Mouse (Mus musculus): ENCODE results near the gene Eno3. TPM values are rescaled to one million over a fixed set of nuclear protein-coding genes. Genes with fewer than 3 reads are reported as not detected.

Eno3 gene
- polyA plus RNA-seq, 1 experiment from 2014 or later: 12.8 TPM

GRCm38 (mm10) chr11:70683640-70684039 is 26.6 kb downstream of the Eno3 start:
- no peak for ATAC-seq
- no peaks in the 10 kb centered on the region for H3K9me3 ChIP-seq (ENCODE audit: control insufficient read depth, low read length)
- H3K27me3 ChIP-seq (replicated peaks; ENCODE audit: control insufficient read depth, insufficient read depth, low read length): no peaks in the 10 kb centered on the region
- H3K36me3 ChIP-seq (ENCODE audit: control insufficient read depth, insufficient read depth, low read length): peaks cover 3% of the 10 kb centered on the region; the same call in 1 of the 2 replicates
- no peak overlapping the region for H3K4me2 ChIP-seq (ENCODE audit: low read depth, low read length)
- H3K9ac ChIP-seq (ENCODE audit: low read depth, low read length): no peak overlapping the region
- 83% methylated on average over 5 of the region's 5 CpGs for WGBS
- peaks cover 26% of the 10 kb centered on the region for H3K4me1 ChIP-seq (ENCODE audit: control insufficient read depth, insufficient read depth, low read length)
- no peak overlapping the region for H3K27ac ChIP-seq (ENCODE audit: low read length)
- H3K4me3 ChIP-seq (ENCODE audit: low read length): no peak overlapping the region

GRCm38 (mm10) chr11:70686901-70687566 is 30.0 kb downstream of the Eno3 start:
- peak overlapping the region; percentile 90 for H3K4me3 ChIP-seq (ENCODE audit: low read length)
- peak overlapping the region; percentile 92 for H3K4me2 ChIP-seq (ENCODE audit: low read depth, low read length)
- H3K36me3 ChIP-seq (ENCODE audit: control insufficient read depth, insufficient read depth, low read length): 0 out of 2 replicates have a peak, but pooled peaks cover 3% of the 10 kb centered on the region
- H3K9me3 ChIP-seq (ENCODE audit: control insufficient read depth, low read length): no peaks in the 10 kb centered on the region
- peak overlapping the region; percentile 93 for H3K27ac ChIP-seq (ENCODE audit: low read length)
- peak overlapping the region; percentile 93 for H3K9ac ChIP-seq (ENCODE audit: low read depth, low read length)
- WGBS: 3% methylated on average over 16 of the region's 16 CpGs
- no peaks in the 10 kb centered on the region for H3K27me3 ChIP-seq (replicated peaks; ENCODE audit: control insufficient read depth, insufficient read depth, low read length)
- peaks cover 36% of the 10 kb centered on the region for H3K4me1 ChIP-seq (ENCODE audit: control insufficient read depth, insufficient read depth, low read length)
- ATAC-seq: peak; percentile 57

GRCm38 (mm10) chr11:70687601-70688199 is 30.7 kb downstream of the Eno3 start, which contains the start of gene Camta2:
TSS of gene Camta2 (minus strand) at chr11:70688105.
- WGBS: under 1% methylated on average over 47 of the region's 55 CpGs
- H3K4me1 ChIP-seq (ENCODE audit: control insufficient read depth, insufficient read depth, low read length): peaks cover 32% of the 10 kb centered on the region
- peak; percentile 69 for ATAC-seq
- H3K9ac ChIP-seq (ENCODE audit: low read depth, low read length): peak within 1 kb of the TSS; percentile 93
- peak within 1 kb of the TSS; percentile 90 for H3K4me3 ChIP-seq (ENCODE audit: low read length)
- peak within 1 kb of the TSS; percentile 93 for H3K27ac ChIP-seq (ENCODE audit: low read length)
- H3K36me3 ChIP-seq (ENCODE audit: control insufficient read depth, insufficient read depth, low read length): 0 out of 2 replicates have a peak, but pooled peaks cover 3% of the 10 kb centered on the region
- H3K4me2 ChIP-seq (ENCODE audit: low read depth, low read length): peak within 1 kb of the TSS; percentile 92
- H3K27me3 ChIP-seq (replicated peaks; ENCODE audit: control insufficient read depth, insufficient read depth, low read length): no peaks in the 10 kb centered on the region
- H3K9me3 ChIP-seq (ENCODE audit: control insufficient read depth, low read length): no peaks in the 10 kb centered on the region

- Histone ChIP-seq H3K36me3 (ENCODE audit: control insufficient read depth, insufficient read depth, low read length) (no peaks in the 10 kb centered on the region), H3K4me1 (ENCODE audit: control insufficient read depth, insufficient read depth, low read length) (peaks cover 32% of the 10 kb centered on the region), H3K4me2 (ENCODE audit: low read depth, low read length) (peak overlapping the region; percentile 92), H3K27ac (ENCODE audit: low read length) (peak overlapping the region; percentile 93), H3K4me3 (ENCODE audit: low read length) (peak overlapping the region; percentile 90), H3K27me3 (replicated peaks; ENCODE audit: control insufficient read depth, insufficient read depth, low read length) (no peaks in the 10 kb centered on the region), H3K9ac (ENCODE audit: low read depth, low read length) (peak overlapping the region; percentile 93), H3K9me3 (ENCODE audit: control insufficient read depth, low read length) (no peaks in the 10 kb centered on the region)
- 19% methylated on average over 8 of the region's 8 CpGs for WGBS
- no peak for ATAC-seq
Measured at GRCm38 (mm10) chr11:70688372-70688771, 31.4 kb downstream of the Eno3 start.

- ATAC-seq: no peak
- no peaks in the 10 kb centered on the region for H3K9me3 ChIP-seq (ENCODE audit: control insufficient read depth, low read length)
- peaks cover 32% of the 10 kb centered on the region for H3K4me1 ChIP-seq (ENCODE audit: control insufficient read depth, insufficient read depth, low read length)
Measured at GRCm38 (mm10) chr11:70689578-70689977, 32.6 kb downstream of the Eno3 start.

GRCm38 (mm10) chr11:70693504-70693903 is 36.5 kb downstream of the Eno3 start:
- Histone ChIP-seq H3K4me3 (ENCODE audit: low read length) (no peak overlapping the region), H3K4me2 (ENCODE audit: low read depth, low read length) (no peak overlapping the region), H3K27me3 (replicated peaks; ENCODE audit: control insufficient read depth, insufficient read depth, low read length) (no peaks in the 10 kb centered on the region), H3K4me1 (ENCODE audit: control insufficient read depth, insufficient read depth, low read length) (peaks cover 12% of the 10 kb centered on the region), H3K9me3 (ENCODE audit: control insufficient read depth, low read length) (no peaks in the 10 kb centered on the region), H3K27ac (ENCODE audit: low read length) (no peak overlapping the region), H3K9ac (ENCODE audit: low read depth, low read length) (no peak overlapping the region), H3K36me3 (ENCODE audit: control insufficient read depth, insufficient read depth, low read length) (no peaks in the 10 kb centered on the region)
- WGBS: 79% methylated on average over 3 of the region's 3 CpGs
- no peak for ATAC-seq

More at GRCm38 (mm10) chr11:70689578-70689977, 32.6 kb downstream of the Eno3 start:
- Histone ChIP-seq H3K27ac (ENCODE audit: low read length) (no peak overlapping the region), H3K27me3 (replicated peaks; ENCODE audit: control insufficient read depth, insufficient read depth, low read length) (no peaks in the 10 kb centered on the region), H3K9ac (ENCODE audit: low read depth, low read length) (no peak overlapping the region), H3K36me3 (ENCODE audit: control insufficient read depth, insufficient read depth, low read length) (no peaks in the 10 kb centered on the region), H3K4me3 (ENCODE audit: low read length) (no peak overlapping the region), H3K4me2 (ENCODE audit: low read depth, low read length) (no peak overlapping the region)
- WGBS: 37% methylated on average over 4 of the region's 4 CpGs

GRCm38 (mm10) chr11:70697376-70697775 is 40.4 kb downstream of the Eno3 start:
- Histone ChIP-seq H3K4me3 (ENCODE audit: low read length) (no peak overlapping the region), H3K4me1 (ENCODE audit: control insufficient read depth, insufficient read depth, low read length) (peaks cover 14% of the 10 kb centered on the region), H3K9ac (ENCODE audit: low read depth, low read length) (no peak overlapping the region), H3K27ac (ENCODE audit: low read length) (no peak overlapping the region), H3K9me3 (ENCODE audit: control insufficient read depth, low read length) (no peaks in the 10 kb centered on the region), H3K4me2 (ENCODE audit: low read depth, low read length) (no peak overlapping the region), H3K27me3 (replicated peaks; ENCODE audit: control insufficient read depth, insufficient read depth, low read length) (no peaks in the 10 kb centered on the region), H3K36me3 (ENCODE audit: control insufficient read depth, insufficient read depth, low read length) (no peaks in the 10 kb centered on the region)
- no peak for ATAC-seq
- WGBS: 72% methylated on average over 3 of the region's 3 CpGs

GRCm38 (mm10) chr11:70699051-70699450 is 42.0 kb downstream of the Eno3 start:
- H3K4me3 ChIP-seq (ENCODE audit: low read length): no peak overlapping the region
- H3K27me3 ChIP-seq (replicated peaks; ENCODE audit: control insufficient read depth, insufficient read depth, low read length): no peaks in the 10 kb centered on the region
- peaks cover 19% of the 10 kb centered on the region for H3K4me1 ChIP-seq (ENCODE audit: control insufficient read depth, insufficient read depth, low read length)
- no peaks in the 10 kb centered on the region for H3K36me3 ChIP-seq (ENCODE audit: control insufficient read depth, insufficient read depth, low read length)
- H3K27ac ChIP-seq (ENCODE audit: low read length): no peak overlapping the region
- H3K9me3 ChIP-seq (ENCODE audit: control insufficient read depth, low read length): no peaks in the 10 kb centered on the region
- ATAC-seq: no peak
- WGBS: 86% methylated on average over 2 of the region's 2 CpGs
- no peak overlapping the region for H3K4me2 ChIP-seq (ENCODE audit: low read depth, low read length)
- H3K9ac ChIP-seq (ENCODE audit: low read depth, low read length): no peak overlapping the region

DNA sequence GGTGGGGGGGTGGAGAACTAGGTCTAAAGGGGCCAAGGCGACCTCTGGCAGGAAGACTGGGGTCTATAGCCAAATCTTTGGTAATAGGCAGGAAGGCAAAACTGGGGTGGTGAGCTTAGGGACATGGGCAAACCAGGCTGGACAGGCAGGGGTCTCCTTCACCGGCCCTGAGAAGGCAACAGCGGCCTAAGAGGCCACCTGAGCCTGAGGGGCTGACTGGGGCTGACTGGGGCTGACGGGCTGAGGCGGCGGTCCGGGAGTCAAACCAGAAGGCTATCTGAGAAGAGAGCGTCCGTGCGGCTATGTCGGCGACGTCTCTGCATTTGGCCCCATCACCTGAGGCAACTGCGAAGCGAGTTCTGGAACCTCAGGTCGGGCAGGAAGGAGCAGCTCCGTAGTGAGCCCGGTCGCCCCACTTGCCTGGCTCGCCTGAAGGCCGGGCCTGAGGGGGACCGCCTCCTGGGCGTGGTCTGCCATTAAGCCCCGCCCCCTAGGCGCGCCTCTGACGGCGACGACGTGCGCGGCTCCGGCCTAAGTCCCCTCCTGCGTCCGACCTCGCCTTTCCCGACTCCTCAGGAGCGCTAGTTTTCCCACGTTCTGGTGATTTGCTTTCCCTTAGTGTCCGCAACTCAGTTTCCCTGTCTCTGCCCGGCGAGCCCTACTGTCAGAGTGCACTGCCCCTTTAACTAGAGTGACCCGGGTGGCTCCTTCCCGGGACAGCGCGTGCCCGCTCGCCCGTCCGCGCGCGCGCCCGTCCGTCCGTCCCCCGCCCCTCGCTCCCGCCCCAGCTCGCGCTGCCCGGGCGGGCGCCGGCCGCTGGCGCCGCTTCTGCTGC is 42.9 kb downstream of the Eno3 start, which contains the start of the genes Inca1 and Kif1c:
Gene Inca1 (minus strand): TSS at position 434 of the 835 bp plus-strand sequence.
Gene Kif1c (plus strand): TSS at position 827 of the 835 bp plus-strand sequence.
- peak within 1 kb of the TSS; percentile 93 for H3K4me2 ChIP-seq (ENCODE audit: low read depth, low read length)
- H3K4me1 ChIP-seq (ENCODE audit: control insufficient read depth, insufficient read depth, low read length): peaks cover 19% of the 10 kb centered on the region
- H3K9ac ChIP-seq (ENCODE audit: low read depth, low read length): peak within 1 kb of the TSS; percentile 95
- ATAC-seq: peak; percentile 94
- H3K27ac ChIP-seq (ENCODE audit: low read length): peak within 1 kb of the TSS; percentile 98
- H3K27me3 ChIP-seq (replicated peaks; ENCODE audit: control insufficient read depth, insufficient read depth, low read length): no peaks in the 10 kb centered on the region
- 1% methylated on average over 66 of the region's 69 CpGs for WGBS
- H3K9me3 ChIP-seq (ENCODE audit: control insufficient read depth, low read length): no peaks in the 10 kb centered on the region
- peak within 1 kb of the TSS; percentile 85 for H3K4me3 ChIP-seq (ENCODE audit: low read length)
- H3K36me3 ChIP-seq (ENCODE audit: control insufficient read depth, insufficient read depth, low read length): no peaks in the 10 kb centered on the region
